Comparison of ENCODE assay signal across 9 mouse cellular contexts in genomic region chr4:62890588-62891580, GRCm38 (mm10).
A peak's percentile ranks its signal among the peaks of the same experiment; 100 is the strongest.
DNase-seq lines count a peak whose midpoint lies in the region; ATAC-seq and TF ChIP-seq lines count a peak whose summit lies in the region.
"Had no signal": no experiment of that assay in that cellular context is flagged by ENCODE, and none has a peak within 500 bp of the region (broad histone marks: within the 10 kb centered on the region; RNA-seq: fewer than 3 reads in every experiment).

No protein-coding gene starts in this region.

- ATAC-seq in liver, postnatal 0 days: no peak
- no peak for ATAC-seq in liver, embryonic 12.5 days
- ATAC-seq in neural tube, embryonic 14.5 days (ENCODE audit: low read depth): peak; percentile 64; the same call in 1 of the 2 replicates

- 0 out of 2 replicates have a peak overlapping the region, but pooled peaks have one; percentile 6 for H3K4me2 ChIP-seq in liver, postnatal 0 days (ENCODE audit: low read depth, low read length)
- H3K4me2 ChIP-seq in liver, embryonic 12.5 days: no peak overlapping the region
- H3K4me2 ChIP-seq in neural tube, embryonic 14.5 days (ENCODE audit: low read depth, low read length): peak overlapping the region; percentile 20; the same call in 1 of the 2 replicates

- TF ChIP-seq CTCF in liver, postnatal 0 days (IDR thresholded peaks at IDR 0.05; ENCODE audit: low read depth): no peak

- no peak for DNase-seq in liver, postnatal 0 days
- DNase-seq in embryo, embryonic 10 days (ENCODE audit: low spot score): peak; percentile 28
- DNase-seq in kidney, postnatal 14 days: peak; percentile 42
- DNase-seq in gastrocnemius, postnatal 25 days: no peak
- no peak for DNase-seq in urinary bladder, adult 2 months (ENCODE audit: low spot score)
- no peak for DNase-seq in left cerebral cortex, adult 11 months (ENCODE audit: low spot score)

- 0 out of 2 replicates have a peak, but pooled peaks cover 2% of the 10 kb centered on the region for H3K27me3 ChIP-seq in liver, postnatal 0 days (ENCODE audit: insufficient read depth, low read length)
- H3K27me3 ChIP-seq in liver, embryonic 12.5 days (replicated peaks): peaks cover 12% of the 10 kb centered on the region
- H3K27me3 ChIP-seq in neural tube, embryonic 14.5 days (ENCODE audit: control insufficient read depth, insufficient read depth, low read length): no peaks in the 10 kb centered on the region

- H3K36me3 ChIP-seq in liver, postnatal 0 days (replicated peaks; ENCODE audit: insufficient read depth, low read length): no peaks in the 10 kb centered on the region
- no peaks in the 10 kb centered on the region for H3K36me3 ChIP-seq in liver, embryonic 12.5 days
- H3K36me3 ChIP-seq in neural tube, embryonic 14.5 days (ENCODE audit: control insufficient read depth, insufficient read depth, low read length): no peaks in the 10 kb centered on the region

- H3K27ac ChIP-seq in liver, postnatal 0 days (ENCODE audit: low read depth): no peak overlapping the region
- H3K27ac ChIP-seq in liver, embryonic 12.5 days: no peak overlapping the region
- no peak overlapping the region for H3K27ac ChIP-seq in neural tube, embryonic 14.5 days (ENCODE audit: low read depth, low read length)

- H3K9me3 ChIP-seq in liver, postnatal 0 days (ENCODE audit: low read length): no peaks in the 10 kb centered on the region
- H3K9me3 ChIP-seq in liver, embryonic 12.5 days (replicated peaks): no peaks in the 10 kb centered on the region
- H3K9me3 ChIP-seq in neural tube, embryonic 14.5 days (ENCODE audit: control insufficient read depth, low read length): no peaks in the 10 kb centered on the region

- H3K4me3 ChIP-seq in liver, postnatal 0 days (ENCODE audit: low read depth, low read length): no peak overlapping the region
- no peak overlapping the region for H3K4me3 ChIP-seq in liver, embryonic 12.5 days
- H3K4me3 ChIP-seq in neural tube, embryonic 14.5 days (ENCODE audit: low read depth, low read length): no peak overlapping the region
- H3K4me3 ChIP-seq: megakaryocyte, embryonic 14.5 days had no signal

- no peak overlapping the region for H3K9ac ChIP-seq in liver, postnatal 0 days (replicated peaks)
- H3K9ac ChIP-seq in liver, embryonic 12.5 days: no peak overlapping the region
- no peak overlapping the region for H3K9ac ChIP-seq in neural tube, embryonic 14.5 days (replicated peaks; ENCODE audit: low read depth, low read length)

- no peak for TF ChIP-seq EP300 in liver, postnatal 0 days (IDR thresholded peaks at IDR 0.05; ENCODE audit: low read depth)

- H3K4me1 ChIP-seq in liver, postnatal 0 days (ENCODE audit: insufficient read depth): no peaks in the 10 kb centered on the region
- no peaks in the 10 kb centered on the region for H3K4me1 ChIP-seq in liver, embryonic 12.5 days
- 0 out of 2 replicates have a peak, but pooled peaks cover 4% of the 10 kb centered on the region for H3K4me1 ChIP-seq in neural tube, embryonic 14.5 days (ENCODE audit: control insufficient read depth, insufficient read depth, low read length)
- H3K4me1 ChIP-seq: megakaryocyte, embryonic 14.5 days had no signal

- WGBS in liver, postnatal 0 days (ENCODE audit: insufficient replicate concordance): 38% methylated on average over 21 of the region's 21 CpGs
- 34% methylated on average over 21 of the region's 21 CpGs for WGBS in liver, embryonic 12.5 days (ENCODE audit: insufficient replicate concordance)
- WGBS in neural tube, embryonic 14.5 days: 31% methylated on average over 21 of the region's 21 CpGs

Comparison
In these comparisons a context has a peak if more than half of its experiments do, and no peak if none do; other contexts are left out.
1. DNase-seq: peak in embryo, embryonic 10 days (single experiment) and kidney, postnatal 14 days (single experiment); none in liver, postnatal 0 days (single experiment), gastrocnemius, postnatal 25 days (single experiment), urinary bladder, adult 2 months (single experiment) and left cerebral cortex, adult 11 months (single experiment).